Mouse (Mus musculus): ENCODE results near the gene B4galt4. TPM values are rescaled to one million over a fixed set of nuclear protein-coding genes. Genes with fewer than 3 reads are reported as not detected.

The B4galt4 gene
- polyA plus RNA-seq (2012; ENCODE audit: low replicate concordance) = 0.71 and 1.3 TPM in 2 replicates

DNA sequence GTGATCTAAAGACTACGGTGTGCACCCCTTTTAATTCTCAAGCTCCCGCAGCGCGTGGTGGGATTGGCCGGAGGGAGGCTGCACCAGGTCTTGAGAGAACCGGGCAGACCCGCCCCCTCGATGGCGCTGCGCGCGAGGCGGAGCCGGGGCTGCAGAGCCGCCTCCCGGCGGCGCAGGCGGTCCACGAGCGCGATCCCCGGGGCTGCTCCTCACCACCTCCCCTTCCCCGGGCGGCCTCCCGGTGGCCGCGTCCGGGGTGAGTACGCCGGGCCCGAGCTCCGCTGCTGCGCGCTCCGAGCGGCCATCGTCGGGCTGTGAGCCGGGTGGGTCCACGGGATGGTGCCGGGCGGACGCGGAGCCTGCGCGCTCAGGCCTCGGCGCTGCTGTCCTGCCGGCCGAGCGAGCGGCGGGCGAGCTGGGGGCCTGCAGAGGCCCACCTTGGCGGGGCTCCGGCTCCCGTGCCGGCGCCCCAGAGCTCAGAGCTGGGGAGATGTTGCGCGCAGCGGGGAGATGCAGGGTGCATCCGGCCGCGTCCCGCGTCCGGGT is at the start of gene B4galt4:
Gene B4galt4, plus strand, starts transcription at position 152 of the 546 bp plus-strand sequence.

DNA sequence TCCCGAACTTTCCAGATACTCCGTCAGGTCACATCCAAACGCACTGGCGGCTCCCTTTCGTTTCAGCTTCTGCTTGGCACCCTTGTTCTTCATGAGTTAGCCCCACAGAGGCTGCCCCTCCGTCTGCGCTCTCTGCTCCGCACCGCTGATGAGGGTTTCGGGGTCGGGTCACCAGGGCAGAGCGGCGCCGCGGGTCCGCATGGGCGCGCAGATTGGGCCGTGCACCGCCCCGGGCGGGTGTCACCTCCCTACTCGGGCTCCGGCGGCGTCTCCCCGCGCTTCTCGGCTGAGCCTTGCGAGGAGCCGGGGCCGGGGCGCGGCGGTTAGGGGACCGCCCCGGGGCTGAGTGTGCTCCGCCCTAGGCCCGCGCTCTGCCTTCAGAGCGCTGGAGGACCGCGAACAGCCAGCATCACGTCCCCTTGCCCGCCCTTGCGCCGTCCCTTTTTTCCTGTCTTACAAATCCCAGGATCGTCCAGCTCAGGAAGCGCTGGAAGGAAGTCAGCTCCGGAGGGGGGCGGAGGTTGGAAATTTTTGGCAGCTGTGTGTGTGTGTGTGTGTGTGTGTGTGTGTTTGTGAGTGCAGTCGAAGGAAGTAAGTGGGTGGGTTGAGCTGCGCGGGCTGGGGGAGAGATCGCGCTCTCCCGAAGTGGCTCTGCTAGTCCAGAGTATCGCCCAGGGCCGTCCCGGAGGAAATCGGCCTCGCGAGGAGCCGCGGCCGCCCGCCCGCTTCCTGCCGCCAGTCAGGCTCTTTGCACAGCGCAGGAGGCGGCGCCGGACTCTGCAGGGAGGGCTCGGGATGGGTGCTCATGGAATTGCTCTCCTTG is 29.3 kb upstream of the B4galt4 start, which contains the start of gene Arhgap31:
Gene Arhgap31, minus strand, starts transcription at position 694 of the 823 bp plus-strand sequence.

DNA sequence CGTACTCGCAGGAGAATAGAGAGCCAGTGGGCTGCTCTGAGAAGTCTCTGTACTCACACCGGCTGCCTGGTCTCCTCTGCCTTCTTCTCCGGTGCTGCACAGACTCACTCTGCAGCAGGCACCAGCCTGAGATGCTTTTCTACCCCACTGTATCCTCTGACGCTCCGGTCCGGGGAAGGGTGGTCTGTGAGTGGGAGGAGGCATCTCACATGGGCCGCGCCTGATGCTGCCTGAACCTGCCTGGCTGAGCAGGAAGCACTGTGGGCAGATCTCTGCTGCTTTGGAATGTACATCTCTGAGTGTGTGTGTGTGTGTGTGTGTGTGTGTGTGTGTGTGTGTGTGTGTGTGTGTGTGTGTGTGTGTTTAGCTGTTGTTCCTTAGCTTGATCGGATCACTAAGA is 58.0 kb downstream of the B4galt4 start, which contains the start of gene Upk1b:
Gene Upk1b, minus strand, starts transcription at position 238 of the 400 bp plus-strand sequence.

Other genes with a start within 250 kb of the B4galt4 start
- gene Timmdc1, start 219.6 kb upstream of the B4galt4 start, polyA plus RNA-seq (2012; ENCODE audit: low replicate concordance) = 19.7 and 40.6 TPM in 2 replicates
- 4.5 and 8.1 TPM in 2 replicates for gene Poglut1, start 192.0 kb upstream of the B4galt4 start, polyA plus RNA-seq (2012; ENCODE audit: low replicate concordance)
- 19.0 and 22.5 TPM in 2 replicates for gene Tmem39a, start 183.6 kb upstream of the B4galt4 start, polyA plus RNA-seq (2012; ENCODE audit: low replicate concordance)
- 1.9 and 3.5 TPM in 2 replicates for gene Arhgap31, start 29.0 kb upstream of the B4galt4 start, polyA plus RNA-seq (2012; ENCODE audit: low replicate concordance)
- gene Upk1b, start 58.1 kb downstream of the B4galt4 start, polyA plus RNA-seq (2012; ENCODE audit: low replicate concordance) = 0.38 TPM in 1 of 2 replicates, not detected in the other
- not detected in 2 replicates for gene 4930435E12Rik, start 86.5 kb downstream of the B4galt4 start, polyA plus RNA-seq (2012; ENCODE audit: low replicate concordance)
- 0.03 and 0.07 TPM in 2 replicates for gene Igsf11, start 150.4 kb downstream of the B4galt4 start, polyA plus RNA-seq (2012; ENCODE audit: low replicate concordance)